Mouse (Mus musculus) spleen, adult 12 weeks (tissue): Measurements from ENCODE around the gene Olfr974.
"Not testable (repeated sequence)": the region's sequence is repeated elsewhere in the genome, so short reads cannot be mapped to it uniquely, and the experiment has no call there.

ENCODE experiments used
- DNase-seq: peaks from one replicate; pipeline ENCODE4 v3.0.0; 2022; ENCODE audit warnings: low spot score

Gene Olfr974

GRCm38 (mm10) chr9:39937201-39937600 is at the start of gene Olfr974:
Gene Olfr974, plus strand, starts transcription at chr9:39937501.
- no peak for DNase-seq

GRCm38 (mm10) chr9:39905106-39905505 is 32.2 kb upstream of the Olfr974 start:
- no peak for DNase-seq

GRCm38 (mm10) chr9:39907036-39907435 is 30.3 kb upstream of the Olfr974 start, which contains the start of gene Olfr229:
Gene Olfr229, plus strand, starts transcription at chr9:39907336.
- no peak for DNase-seq

- DNase-seq: no peak
Measured at GRCm38 (mm10) chr9:39909939-39910338, 27.4 kb upstream of the Olfr974 start.

- not testable (repeated sequence) for DNase-seq
Measured at GRCm38 (mm10) chr9:39927975-39928836, 9.1 kb upstream of the Olfr974 start.

- not testable (repeated sequence) for DNase-seq
Measured at GRCm38 (mm10) chr9:39928837-39929236, 8.5 kb upstream of the Olfr974 start.

GRCm38 (mm10) chr9:39951946-39952345 is 14.6 kb downstream of the Olfr974 start, which contains the start of gene Olfr975:
Gene Olfr975, minus strand, starts transcription at chr9:39952046.
- no peak for DNase-seq

GRCm38 (mm10) chr9:39961033-39961432 is 23.7 kb downstream of the Olfr974 start, which contains the start of gene Olfr976:
Gene Olfr976, minus strand, starts transcription at chr9:39961133.
- DNase-seq: not testable (repeated sequence)

GRCm38 (mm10) chr9:39976581-39977145 is 39.4 kb downstream of the Olfr974 start:
- not testable (repeated sequence) for DNase-seq

GRCm38 (mm10) chr9:39991813-39992212 is 54.5 kb downstream of the Olfr974 start, which contains the start of gene Olfr978:
Gene Olfr978, plus strand, starts transcription at chr9:39992113.
- no peak for DNase-seq
